Mouse (Mus musculus) cerebellum, adult 9-10 months (tissue): Measurements from ENCODE around the gene Tnik.

ENCODE experiments used
- DNase-seq: peaks from one replicate; pipeline ENCODE4 v3.0.0; 2022

The Tnik gene

DNA sequence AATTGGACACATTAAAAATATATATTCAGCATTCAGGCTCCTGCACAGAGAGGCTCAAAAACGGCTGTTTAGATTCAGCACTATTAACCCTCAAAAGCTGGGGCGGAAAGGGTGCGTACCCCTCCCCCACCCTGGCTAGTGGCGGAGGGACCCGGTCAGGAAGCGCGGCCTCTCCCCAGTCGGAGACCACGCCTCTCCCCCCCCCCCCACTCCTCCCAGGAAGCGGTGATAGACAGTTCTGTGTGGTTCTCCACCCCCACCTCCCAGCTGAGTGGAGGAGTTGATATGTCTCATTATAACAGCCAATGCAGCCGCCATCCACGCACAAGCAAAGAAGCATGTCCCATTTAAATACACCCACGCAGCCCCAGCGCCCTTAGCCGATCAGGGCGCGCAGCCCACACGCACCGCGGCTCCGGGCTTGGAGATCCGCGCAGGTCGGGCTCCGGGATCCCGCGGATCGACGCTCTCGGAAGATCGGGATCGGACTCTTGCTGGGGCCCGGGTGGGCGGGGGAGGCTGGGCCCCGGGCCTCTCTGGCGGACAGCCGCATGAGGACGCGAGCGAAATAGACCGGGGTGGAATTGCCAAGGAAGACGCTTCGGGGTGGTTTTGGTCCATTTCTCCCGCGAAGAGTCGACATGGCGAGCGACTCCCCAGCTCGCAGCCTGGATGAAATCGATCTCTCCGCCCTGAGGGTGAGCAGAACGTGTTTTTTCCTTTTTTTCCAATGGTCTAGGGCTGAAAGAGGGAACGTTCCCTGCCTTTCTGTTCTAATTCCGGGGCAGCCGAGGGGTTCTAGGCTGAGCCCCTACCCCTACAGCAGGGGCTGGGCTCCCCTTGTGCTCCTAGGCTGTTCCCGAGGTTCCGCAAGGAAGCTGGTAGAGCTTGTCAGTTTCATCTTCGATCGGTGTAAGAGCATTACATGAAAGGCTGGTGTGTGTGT, at the start of gene Tnik:
Gene Tnik, plus strand, starts transcription at position 213 of the 946 bp plus-strand sequence.
- peak; percentile 85 for DNase-seq

DNA sequence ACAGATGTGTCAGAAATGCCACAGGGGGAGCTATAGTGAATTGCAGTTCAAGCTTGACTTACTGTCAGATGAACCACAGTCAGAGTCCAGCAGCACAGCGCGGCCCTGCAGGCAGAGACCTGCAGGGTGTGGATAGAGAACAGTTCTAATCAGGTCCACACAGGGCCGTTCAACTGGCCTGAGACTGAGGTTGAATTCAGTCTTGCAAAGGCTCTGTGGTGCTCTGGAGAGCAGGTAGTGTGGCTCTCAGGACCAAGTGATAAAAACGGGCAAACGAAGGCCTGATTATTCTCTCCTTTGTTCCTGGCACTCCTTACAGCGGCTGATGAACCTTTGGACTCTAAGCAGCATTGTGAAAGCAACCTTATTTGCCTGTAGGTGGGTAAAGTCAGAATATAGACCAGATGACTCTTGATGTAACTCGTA, 48.1 kb upstream of the Tnik start:
- no peak for DNase-seq

DNA sequence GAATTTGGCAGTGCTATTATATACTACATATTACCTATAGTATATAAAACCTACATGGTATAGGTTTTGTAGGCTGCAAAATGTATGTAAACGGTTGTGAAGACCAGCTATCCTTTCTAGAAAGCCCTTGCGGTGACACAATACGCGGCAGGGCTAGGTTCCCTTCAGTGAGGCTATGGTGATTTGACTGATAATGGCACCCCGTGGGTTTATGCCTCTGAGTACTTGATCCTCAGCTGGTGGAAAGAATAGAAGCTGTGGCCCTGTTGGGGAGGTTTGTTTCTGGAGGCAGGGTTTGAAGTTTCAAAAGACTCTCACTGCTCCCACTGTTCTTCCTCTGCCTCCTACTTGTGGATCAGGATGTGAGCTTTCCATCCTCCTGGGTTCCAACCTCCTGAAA, 46.0 kb upstream of the Tnik start:
- DNase-seq = no peak

DNA sequence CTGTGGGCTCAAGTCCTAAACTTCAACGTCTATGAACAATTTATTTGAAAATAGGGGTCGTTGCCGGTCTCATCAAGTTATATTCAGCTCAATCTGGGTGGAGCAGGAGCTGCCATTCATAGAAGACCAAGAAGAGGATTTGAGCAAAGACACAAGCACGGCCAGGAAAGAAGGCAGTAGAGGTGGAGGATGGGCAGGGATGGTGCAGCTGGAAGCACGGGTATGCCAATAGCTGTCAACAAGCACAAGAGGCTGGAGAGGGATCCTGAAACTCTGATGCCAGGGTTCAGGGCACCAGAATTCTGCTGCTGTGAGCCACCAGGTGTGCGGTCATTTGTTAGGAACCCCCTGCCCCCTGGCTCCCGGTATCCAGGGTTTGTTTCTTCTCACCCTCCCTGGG, 43.5 kb upstream of the Tnik start:
- no peak for DNase-seq

DNA sequence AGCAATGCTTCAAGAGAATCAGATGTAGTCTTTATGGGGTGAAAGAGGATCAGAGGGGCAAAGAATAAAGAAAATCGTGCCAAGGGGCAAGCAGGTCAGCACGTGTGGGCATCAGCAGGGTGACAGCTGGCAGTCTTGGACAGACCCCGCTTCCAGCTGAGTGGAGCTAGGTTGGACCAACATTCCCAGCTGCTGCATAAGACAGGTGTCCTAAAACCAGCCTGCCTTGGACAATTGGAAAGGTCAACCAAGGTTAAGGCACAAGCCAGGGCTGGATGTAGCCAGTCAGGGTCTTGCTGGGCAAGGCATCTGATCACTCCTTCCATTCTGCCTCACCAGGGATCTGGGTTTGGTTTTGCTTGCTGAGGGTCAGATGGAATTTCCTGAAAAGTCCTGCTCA, 43.0 kb upstream of the Tnik start:
- DNase-seq = no peak

DNA sequence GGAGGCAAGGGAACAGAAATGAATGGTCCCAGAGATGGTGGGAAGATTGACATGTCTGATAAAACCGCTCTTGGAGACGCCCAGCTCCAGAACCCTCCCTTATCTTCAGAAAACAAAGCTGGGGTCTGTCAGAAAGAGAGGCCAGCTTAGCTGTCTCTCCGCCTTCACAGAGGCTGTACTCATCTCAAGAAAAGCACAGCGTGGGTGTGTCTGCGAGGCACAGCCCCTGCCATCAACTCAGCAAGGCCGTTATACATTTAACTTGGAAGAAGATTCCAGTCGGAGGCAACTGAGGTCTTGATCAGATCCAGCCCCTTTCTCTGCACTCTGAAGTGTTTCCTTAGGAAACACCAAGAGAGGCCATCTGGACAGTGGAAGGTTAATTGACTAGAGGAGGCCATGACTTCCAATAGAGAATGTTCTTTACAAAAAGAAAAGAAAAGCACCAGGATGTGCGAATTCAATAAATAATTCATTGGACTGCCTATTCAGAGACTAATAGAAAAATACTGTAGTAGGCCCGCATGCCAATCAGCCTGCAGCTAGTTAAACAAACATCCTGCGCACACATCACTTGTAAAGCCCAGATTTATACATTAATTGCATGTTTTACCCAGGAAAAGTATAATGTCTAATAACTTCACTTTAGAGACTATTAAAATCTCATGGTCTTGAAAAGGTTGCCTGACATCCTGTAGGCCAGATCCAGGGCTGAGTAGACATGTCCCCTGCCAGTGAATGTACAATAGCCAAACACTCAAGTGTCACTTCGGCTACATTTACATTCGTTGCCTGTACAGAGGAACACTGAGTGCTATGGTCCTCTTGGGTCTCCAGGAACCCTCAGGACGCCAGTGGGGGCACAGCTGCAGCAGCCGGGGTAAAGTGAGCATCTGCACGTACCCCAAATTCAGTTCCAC, 38.3 kb upstream of the Tnik start:
- no peak for DNase-seq

DNA sequence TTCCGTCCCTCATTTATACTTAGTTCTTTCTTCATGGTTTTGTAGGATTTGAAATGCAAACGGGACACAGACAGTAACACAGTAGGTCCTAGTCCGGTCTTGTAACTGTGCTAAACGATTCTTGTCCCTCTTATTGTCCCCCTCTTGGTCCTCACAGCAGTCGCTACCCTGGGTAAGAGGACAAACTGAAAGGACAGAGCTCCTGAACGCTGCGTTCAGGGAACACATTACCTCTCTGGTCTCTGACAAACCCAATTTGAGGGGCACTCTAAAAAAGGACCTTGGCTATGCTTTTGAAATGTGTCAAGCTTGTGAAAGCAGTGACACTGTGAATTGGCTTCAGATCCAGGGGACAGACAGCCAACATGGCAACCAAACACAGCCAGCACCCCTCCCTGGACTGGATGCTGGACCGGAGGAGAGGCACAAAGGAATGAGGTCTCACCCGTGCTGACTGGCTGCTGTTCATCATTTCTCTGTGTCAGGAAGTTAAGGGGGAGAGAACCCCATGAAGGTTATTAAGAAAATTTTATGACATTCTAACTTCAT, 37.6 kb upstream of the Tnik start:
- peak; percentile 17 for DNase-seq

DNA sequence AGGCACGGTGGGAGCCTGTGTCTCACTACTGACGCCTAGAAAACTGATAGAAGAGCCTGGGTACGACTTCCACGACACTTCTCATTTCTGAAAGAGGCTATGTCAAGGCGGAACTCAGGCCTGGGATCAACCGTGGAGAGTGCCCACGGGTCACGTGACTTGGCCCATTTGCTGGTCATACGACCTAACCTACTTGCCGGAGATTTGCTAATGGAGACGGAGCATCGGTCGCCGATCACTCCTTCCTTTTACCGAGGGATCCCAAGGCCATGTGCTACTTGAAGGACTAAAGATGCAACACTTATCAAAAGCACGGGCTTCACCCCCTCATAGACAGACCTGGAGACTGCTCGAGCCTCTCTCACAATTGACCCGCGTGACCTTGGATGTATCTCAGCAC, 36.8 kb upstream of the Tnik start:
- no peak for DNase-seq

DNA sequence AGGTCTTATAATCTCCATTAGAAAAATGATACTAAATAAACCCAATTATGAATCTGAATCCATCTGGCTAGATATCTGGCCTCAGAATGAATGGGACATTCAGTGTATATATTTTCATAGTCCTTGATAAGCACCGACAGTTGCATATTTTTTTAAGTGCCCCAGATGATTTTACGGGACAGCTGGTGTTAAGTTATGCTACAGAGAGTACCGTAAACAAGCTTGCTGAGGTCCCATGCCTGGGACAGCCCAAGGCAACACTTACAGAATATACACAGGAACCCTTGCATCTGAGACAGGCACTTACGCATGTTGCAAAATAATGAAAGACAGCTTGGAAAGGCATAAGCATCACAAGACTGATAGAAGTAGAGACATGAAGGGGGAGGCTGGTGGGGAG, 34.1 kb upstream of the Tnik start:
- DNase-seq = no peak

DNA sequence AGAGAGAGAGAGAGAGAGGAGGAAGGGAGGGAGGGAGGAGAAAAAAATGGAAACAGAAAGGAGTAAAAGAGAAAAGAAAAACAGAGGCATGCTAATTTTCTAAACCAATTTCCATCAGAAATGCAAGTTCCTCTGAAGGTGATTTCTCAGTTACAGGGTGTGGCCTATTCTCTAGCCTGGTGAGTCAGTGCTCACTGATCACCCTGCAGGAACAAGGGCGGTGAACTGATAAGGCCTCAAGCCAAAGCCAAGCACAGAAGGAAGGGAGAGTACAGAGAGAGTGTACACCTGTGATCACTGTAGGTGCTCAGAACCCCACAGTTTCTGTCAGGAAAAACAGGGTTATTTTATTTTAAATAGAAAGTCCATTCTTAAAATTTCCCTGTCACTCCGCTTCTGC, 33.5 kb upstream of the Tnik start:
- DNase-seq = no peak

DNA sequence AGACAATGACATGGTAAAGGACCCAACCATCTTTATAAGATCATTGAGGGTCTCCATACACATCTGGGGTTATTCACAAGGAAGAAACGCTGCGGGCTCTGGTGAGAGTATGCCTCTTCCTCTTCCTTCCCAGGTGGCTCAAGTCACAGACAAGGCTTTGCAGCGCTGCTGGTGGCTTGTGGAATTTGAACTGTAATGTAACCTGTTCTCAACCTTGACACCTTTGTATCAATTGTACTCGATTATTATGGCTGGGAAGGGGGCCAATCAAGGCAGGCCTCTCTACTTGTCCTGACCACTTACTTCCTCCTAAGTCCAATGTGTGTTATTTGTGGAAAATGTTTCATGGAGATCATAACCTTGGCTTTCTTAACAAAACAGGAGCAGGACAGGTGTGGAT, 30.1 kb upstream of the Tnik start:
- DNase-seq = no peak

DNA sequence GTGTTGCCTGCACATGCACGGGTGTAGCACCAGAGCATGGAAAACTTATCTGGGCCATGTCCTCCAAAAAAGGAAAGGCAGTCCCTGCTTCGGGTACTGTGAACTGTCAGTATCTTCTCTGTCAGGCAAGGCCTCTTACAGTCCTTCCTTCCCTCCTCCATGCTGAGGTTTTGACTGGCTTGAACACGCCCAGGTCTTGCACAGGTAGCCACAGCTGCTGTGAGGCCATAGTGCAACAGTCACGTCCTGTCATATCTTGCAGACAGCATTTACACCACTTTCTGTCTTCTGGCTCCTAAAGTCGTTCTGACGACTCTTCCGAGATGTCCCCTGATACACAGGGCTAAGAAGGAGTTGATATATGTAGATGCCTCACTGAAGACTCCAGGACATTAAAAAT, 28.8 kb upstream of the Tnik start:
- no peak for DNase-seq

DNA sequence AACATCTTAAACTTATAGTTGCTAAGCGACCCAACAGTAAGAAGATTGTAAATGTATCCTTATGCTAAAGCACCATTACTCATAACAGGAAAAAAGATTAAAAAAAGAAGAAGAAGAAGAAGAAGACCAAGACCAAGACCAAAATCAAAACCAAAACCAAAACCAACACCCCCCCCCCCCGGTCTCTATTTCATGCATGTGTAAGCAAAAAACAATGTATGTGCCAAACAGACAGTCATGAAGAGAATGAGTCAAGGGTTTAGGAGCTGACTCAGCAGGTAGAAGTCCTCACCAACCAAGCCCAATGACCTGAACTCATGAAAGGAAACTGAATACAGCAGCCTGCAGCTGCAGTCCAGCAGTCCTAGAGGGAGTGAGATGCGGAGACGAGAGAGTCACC, 26.3 kb upstream of the Tnik start:
- DNase-seq = no peak

DNA sequence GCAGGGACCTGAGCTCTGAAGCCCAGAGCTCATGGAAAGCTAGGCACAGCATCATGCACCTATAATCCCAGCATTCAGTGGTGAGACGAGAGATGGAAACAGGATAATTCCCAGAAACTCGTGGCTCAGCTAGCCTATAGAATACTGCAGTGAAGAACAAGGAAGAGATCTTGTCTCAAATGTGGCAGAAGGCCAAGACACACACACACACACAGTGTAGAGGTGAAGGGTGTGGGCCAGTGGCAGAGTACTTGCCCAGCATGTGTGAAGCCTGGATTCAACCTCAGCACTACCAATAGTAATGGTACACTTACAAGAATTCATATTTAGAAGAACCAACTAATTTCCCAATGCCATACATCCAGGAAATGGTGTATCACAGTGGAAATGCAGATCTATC, 24.9 kb upstream of the Tnik start:
- DNase-seq = no peak

DNA sequence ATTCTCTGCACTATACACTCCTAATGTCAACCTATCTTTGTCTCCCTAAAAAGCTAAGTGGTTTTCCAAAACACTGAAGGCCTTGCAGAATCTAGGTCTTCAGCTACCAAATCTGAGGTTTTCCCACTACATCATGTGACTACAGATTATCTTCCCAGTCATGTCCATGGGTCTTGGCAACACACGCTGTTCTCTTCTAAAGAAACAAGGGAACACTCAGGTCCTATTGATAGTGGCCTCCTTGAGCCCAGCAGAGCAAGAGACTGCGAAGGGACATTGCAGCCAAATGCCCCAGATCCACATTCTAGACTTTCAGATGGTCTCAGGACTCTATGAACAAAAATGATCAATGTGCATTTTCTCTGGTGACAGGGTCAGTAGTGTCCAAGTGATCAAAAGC, 20.5 kb upstream of the Tnik start:
- DNase-seq = no peak

DNA sequence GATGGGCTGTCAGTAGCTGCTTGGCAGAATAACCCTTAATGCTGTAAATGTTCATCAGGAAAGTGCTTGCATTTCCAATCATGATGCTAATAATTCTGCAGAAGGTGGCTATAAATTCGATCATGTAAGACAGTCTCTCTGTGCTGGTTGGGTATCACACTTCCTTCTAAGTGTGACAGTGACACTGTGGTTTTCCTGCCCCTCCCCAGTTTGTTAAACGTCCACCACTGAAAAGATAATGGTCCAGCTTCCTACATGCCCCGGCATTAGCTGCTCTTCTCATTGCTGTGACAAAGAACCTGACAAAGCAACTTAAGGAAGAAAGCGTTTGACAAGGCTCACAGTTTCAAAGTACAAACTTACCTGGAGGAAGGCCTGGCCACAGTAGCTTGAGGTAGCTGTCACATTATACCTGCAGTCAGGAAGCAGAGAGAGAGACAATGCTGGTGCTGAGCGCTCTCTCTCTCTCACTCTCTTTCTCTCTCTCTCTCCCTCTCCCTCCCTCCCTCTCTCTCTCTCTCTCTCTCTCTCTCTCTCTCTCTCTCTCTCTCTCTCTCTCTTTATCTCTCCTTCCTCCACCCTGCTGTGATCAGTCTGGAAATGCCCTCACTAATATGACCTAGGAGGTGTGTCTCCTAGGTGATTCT, 18.6 kb upstream of the Tnik start:
- DNase-seq = no peak

DNA sequence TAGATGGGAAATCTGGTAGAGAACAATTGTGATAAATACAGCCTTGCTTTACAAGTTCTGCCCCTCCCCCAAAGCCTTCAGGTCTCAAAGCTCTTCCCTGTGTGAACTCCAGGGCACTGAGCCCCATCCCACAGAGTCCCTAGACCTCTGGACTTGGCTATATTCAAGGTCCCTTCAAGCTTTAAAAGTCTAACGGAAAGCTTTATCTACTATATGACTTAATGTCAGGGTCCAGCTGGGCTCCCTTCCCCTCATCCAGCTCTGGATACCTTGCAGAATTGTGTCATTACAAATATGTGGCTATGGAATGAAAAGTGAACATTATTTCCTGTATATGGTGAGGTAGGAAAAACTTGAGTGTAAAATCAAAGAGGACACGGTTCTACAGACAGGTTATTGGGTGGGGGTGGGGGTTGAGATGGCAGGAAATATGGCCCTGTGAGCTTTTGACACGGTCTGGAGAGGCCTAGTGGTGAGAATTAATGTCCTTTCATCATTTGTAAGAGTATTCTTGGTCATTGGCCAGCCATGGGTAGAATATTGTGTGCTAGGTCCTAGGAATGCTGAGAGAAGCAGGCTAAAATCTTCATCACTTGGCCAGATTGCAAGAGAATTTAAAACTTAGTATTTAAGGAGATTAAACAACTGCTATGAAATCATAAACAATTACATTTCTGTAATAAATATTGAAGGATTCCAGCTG, 14.6 kb upstream of the Tnik start:
- no peak for DNase-seq

DNA sequence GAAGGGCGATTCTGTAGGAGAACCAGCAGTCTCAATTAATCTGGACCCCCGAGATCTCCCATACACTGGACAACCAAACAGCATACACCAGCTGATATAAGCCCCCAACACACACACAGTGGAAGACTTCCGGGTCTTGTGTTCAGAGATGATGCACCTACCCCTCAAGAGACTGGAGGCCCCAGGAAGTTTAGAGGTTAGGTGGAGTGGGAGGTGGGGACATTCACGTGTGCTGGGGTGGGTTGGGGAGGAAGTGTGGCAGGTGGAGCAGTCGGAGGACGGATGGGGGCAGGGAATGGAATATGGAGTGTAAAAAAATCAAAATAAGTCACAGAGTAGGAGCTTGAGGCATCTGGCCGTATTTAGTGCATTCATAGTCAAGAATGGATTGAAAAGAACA, 7.3 kb upstream of the Tnik start:
- no peak for DNase-seq

DNA sequence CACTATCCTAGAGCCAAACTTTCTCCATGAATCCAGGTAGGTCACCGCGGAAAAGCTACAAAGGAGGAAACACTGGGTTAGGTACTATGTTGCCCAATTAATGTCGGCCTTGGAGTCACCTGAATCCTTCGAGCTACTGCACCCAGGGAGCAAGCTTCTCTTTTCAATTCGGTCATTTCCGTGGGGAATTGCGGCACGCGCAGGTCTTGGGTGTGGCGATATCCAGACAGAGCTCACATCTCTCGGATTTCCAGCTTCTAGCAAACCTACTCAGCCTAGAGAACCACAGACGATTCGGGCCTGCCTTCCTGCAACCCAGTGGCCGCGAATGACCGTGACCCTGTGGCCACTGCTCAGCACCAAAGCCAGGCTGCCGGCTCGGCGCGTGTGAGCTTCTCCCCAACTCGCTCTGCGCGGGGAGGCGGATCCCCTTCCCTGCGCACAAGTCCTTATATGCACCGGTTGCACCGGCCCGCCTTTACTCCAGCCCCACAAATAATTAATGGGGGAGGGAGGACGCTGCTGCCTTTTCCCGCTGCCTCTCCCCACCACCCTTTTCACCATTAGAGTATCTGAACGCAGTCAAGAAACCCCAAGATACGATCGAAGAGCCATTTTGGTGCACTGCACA, 528 bp upstream of the Tnik start:
- no peak for DNase-seq

DNA sequence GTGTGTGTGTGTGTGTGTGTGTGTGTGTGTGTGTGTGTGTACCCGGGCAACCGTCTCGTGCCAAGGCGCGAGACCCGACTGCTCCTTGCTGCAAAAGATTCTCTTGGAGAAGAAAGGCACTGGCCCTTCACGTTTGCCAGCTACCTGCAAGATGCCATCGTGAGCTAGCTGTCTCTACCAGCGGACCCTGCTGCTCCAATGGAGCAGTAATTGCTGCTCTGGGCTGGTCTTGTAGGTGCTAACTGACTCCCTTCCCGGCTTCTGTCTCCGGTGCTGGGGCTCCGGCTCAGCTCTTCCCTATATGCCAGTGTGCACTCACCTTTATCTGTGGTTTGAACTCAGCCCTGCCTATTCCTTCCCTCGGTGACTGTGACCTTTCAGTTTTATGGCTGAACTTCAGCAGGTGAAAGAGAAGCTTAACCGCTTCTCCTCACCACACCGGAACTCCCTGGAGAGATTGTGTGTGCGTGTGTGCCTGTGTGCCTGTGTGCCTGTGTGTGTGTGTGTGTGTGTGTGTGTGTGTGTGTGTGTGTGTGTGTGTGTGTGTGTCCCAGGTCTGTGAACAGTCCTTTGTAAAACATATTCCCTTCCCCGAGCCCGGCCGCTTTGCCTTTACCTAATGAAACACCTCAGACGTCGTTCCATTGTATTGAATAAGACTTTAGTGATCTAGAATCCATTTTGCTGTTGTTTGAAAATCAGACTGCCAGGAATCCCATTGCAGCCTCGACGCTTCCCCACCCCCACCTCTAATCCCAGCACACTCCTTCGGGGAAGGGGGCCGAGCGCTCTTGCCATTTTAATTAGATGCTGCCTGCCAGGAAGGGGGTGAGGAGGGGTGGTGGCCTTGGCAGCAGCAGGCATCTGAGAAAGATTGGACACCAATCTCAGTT, 1.2 kb downstream of the Tnik start:
- peak; percentile 71 for DNase-seq

DNA sequence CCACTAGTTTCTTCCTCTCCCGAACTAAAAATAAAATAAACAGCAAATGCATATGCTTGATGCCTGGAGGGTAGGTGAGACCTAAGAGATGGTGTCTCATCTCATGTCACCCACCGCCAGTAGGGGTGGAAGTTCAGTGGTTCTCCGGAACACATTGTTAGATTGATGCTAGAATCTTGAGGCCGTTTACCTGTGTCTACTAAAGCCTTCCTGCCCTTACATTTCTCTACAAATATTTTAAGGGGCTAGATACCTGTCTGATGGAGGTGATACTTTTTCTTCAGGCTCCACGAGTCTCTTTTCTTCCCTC, 1.8 kb downstream of the Tnik start:
- no peak for DNase-seq
